Mouse (Mus musculus) liver, adult 2 months (tissue): ENCODE measurements around the gene Fgfr2. TPM values are rescaled to one million over a fixed set of nuclear protein-coding genes. Genes with fewer than 3 reads are reported as not detected.

Source experiments
- DNase-seq: peaks from one replicate; pipeline ENCODE4 v3.0.0-alpha.2; 2011; ENCODE audit warnings: low read depth, low spot score; ENCODE audit errors: extremely low read depth
- H3K27ac ChIP-seq: fragments of 200-500 bp; replicated peaks from 2 replicates; pipeline ENCODE4 v1.5.1; 2012; ENCODE audit warnings: low read depth, mild to moderate bottlenecking, control low read depth, inconsistent platforms, low read length; ENCODE audit not compliant: insufficient read depth
- H3K27me3 ChIP-seq: fragments of 200-500 bp; 2 replicates; pipeline ENCODE4 v1.6.1; 2012; ENCODE audit warnings: mild to moderate bottlenecking, moderate library complexity, low read length, inconsistent platforms; ENCODE audit not compliant: control insufficient read depth, insufficient read depth
- H3K36me3 ChIP-seq: fragments of 200-500 bp; 2 replicates; pipeline ENCODE4 v1.6.1; 2012; ENCODE audit warnings: low read length, inconsistent platforms; ENCODE audit not compliant: control insufficient read depth, insufficient read depth
- H3K4me1 ChIP-seq: fragments of 200-500 bp; 2 replicates; pipeline ENCODE4 v1.6.1; 2011; ENCODE audit warnings: low read length; ENCODE audit not compliant: control insufficient read depth, insufficient read depth
- H3K4me3 ChIP-seq: fragments of 200-500 bp; 2 replicates; pipeline ENCODE4 v1.5.1; 2011; ENCODE audit warnings: low read depth, mild to moderate bottlenecking, control low read depth, low read length, moderate library complexity; ENCODE audit not compliant: insufficient read depth
- H3K79me2 ChIP-seq: fragments of 200-500 bp; 2 replicates; pipeline ENCODE4 v1.6.1; 2012; ENCODE audit warnings: inconsistent platforms, mild to moderate bottlenecking, low read length, moderate library complexity; ENCODE audit not compliant: control insufficient read depth, insufficient read depth
- H3K9ac ChIP-seq: fragments of 200-500 bp; 2 replicates; pipeline ENCODE4 v1.6.1; 2012; ENCODE audit warnings: low read depth, mild to moderate bottlenecking, control low read depth, inconsistent platforms, low read length
- CTCF ChIP-seq: fragments of 200-500 bp; IDR thresholded peaks from 2 replicates; pipeline ENCODE4 v1.5.1; 2011; ENCODE audit warnings: low read depth, low read length, control low read depth
- POLR2A ChIP-seq: fragments of 200-500 bp; IDR thresholded peaks from 2 replicates; pipeline ENCODE4 v1.6.1; 2011; ENCODE audit warnings: low read length, control low read depth; ENCODE audit not compliant: insufficient read depth; ENCODE audit errors: extremely low read depth
- WGBS: fragments of 180-500 bp; shearing (Covaris S2); methylation state at CpG from one replicate; pipeline ENCODE4 v1.1.7; 2018; 5-methylcytosine and 5-hydroxymethylcytosine counted together
- polyA plus RNA-seq: library from polyadenylated mRNA; depleted of rRNA; stranded (reverse); fragments of >200 nt; gene quantifications from 2 replicates; pipeline ENCODE4 v1.2.3, GENCODE M21; 2012
- total RNA-seq: library from RNA; depleted of rRNA; stranded (reverse); fragments of >200 nt; gene quantifications from 2 replicates; pipeline ENCODE4 v1.2.3, GENCODE M21; 2014

Gene Fgfr2
- total and polyA plus RNA-seq, 2 experiments, result 16.7 to 35.2 TPM

DNA sequence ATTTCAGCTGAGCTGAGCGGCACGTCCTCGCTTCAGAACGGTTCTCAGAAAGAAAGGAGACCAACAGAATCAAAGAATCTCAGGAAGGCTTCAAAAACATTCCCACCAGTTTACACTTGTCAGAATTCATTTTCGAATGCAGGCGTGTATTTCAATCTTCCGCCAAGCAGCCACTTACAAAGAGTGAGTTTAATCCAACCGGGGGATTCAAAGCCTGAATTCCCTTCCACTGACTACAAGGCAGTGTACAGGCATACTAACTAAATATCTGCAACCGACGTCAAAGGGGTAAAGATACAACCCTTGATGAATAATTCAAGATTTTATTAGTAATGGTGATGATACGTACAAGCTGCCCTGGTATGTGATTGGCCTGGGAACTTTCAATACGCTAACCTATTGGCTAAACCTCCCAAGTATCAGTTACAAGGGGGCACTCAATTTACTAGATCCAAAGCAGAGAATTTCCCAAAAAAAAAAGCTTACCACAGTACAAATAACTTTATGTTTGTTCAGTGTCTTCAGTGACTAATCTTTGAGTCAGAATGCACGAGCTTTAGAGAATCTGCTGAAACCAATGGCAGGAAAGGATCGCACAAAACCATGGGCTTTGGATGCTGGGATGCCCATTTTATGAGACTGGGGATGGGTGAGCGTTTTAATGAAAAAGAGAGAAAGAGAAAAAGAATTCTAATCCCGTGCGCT, 2860.5 kb downstream of the Fgfr2 start:
- Histone ChIP-seq H3K4me1 (peaks cover 5% of the 10 kb centered on the region), H3K27me3 (no peaks in the 10 kb centered on the region), H3K79me2 (peaks cover 26% of the 10 kb centered on the region; the same call in 1 of the 2 replicates), H3K9ac (no peak overlapping the region), H3K27ac (no peak overlapping the region), H3K36me3 (no peaks in the 10 kb centered on the region), H3K4me3 (peak overlapping the region; percentile 13)
- no peak for TF ChIP-seq POLR2A
- no peak for DNase-seq
- WGBS, result 70% methylated on average over 17 of the region's 17 CpGs

DNA sequence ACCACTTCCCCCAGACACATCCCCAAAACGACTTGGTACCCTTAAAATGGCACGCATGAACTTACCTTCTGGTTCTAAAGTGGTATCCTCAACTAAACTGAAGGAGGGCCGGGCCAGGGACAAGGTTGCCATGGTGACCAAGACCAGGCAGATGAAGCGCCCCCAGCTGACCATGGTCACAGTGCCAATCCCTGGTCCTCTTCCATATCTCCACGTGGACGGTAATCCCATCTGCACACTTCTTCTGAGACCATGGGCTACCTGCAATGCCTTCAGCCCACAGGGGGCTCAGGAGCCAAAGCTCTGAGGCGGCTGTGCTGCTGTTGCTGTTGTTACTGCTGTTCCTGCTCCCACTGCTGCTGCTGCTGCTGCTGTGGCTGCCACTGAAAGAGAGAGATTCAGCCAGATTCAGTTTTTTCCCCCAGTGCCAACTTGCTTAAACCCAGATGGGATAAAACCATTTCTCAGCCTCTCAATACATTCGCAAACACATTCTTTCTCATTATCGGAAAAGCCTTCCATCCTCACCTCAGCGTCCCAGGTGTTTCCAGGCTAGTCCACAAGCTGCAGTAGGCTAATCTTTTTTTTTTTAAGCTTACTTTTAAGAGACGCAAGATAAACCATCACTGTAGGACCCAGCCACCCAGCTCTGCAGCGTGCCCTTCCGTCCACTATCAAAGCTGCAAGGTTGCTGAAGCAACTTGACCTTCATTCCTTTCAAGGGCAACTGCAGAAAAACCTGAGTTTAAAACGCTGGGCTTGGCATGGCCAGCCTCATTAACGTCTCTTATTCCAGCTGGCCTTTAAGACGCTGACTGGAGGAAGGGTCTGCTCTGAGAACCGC, 2861.2 kb downstream of the Fgfr2 start:
- TF ChIP-seq CTCF (no peak), POLR2A (no peak)
- Histone ChIP-seq H3K27me3 (no peaks in the 10 kb centered on the region), H3K79me2 (peaks cover 26% of the 10 kb centered on the region; the same call in 1 of the 2 replicates), H3K27ac (no peak overlapping the region), H3K4me3 (peak overlapping the region; percentile 25), H3K9ac (peak overlapping the region; percentile 28), H3K36me3 (no peaks in the 10 kb centered on the region), H3K4me1 (peaks cover 9% of the 10 kb centered on the region)
- no peak for DNase-seq
- 70% methylated on average over 17 of the region's 17 CpGs for WGBS

DNA sequence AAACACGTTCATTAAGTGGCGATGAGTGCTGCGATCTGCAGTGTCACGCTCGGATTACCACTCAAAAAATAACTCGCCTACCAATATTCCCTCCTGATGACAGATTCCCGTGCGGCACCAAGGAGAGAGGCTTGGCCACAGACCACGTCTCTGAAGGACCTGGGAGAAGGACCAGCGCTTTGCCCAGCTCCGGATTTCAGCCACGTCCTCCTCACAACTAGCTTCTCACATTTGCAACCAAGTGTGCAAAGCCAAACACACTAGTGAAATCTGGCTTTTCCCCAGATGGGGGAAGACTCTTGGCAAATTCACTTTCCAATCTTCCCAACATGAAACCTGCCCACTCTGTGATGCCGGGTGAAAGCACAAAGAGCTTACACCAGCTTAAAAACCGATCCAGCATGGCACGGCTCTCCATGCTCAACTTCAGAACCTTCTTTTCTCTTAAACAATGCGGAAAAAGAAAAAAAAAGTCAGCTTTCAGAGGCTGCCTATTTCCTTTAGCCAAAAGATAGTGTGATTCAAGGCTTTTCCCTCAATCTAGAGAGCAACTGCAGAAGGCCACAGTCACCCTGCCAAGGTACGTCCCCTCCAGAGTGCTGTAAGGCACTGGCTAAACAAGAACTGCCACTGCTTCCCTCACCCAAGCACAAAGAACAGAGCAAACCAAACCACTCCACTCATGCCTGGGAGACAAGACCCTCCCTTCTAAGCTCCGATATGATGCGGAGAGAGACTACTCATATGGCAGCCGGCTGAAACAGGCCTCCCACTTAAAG, 2862.1 kb downstream of the Fgfr2 start:
- TF ChIP-seq POLR2A (no peak), CTCF (no peak)
- H3K79me2 ChIP-seq, result peaks cover 26% of the 10 kb centered on the region; the same call in 1 of the 2 replicates
- no peaks in the 10 kb centered on the region for H3K27me3 ChIP-seq
- H3K4me1 ChIP-seq, result peaks cover 7% of the 10 kb centered on the region
- H3K4me3 ChIP-seq, result peak overlapping the region; percentile 25; the same call in 1 of the 2 replicates
- DNase-seq, result no peak
- WGBS, result 80% methylated on average over 20 of the region's 20 CpGs
- H3K9ac ChIP-seq, result peak overlapping the region; percentile 28
- H3K36me3 ChIP-seq, result no peaks in the 10 kb centered on the region
- H3K27ac ChIP-seq, result 0 out of 2 replicates have a peak overlapping the region, but pooled peaks have one; percentile 36

DNA sequence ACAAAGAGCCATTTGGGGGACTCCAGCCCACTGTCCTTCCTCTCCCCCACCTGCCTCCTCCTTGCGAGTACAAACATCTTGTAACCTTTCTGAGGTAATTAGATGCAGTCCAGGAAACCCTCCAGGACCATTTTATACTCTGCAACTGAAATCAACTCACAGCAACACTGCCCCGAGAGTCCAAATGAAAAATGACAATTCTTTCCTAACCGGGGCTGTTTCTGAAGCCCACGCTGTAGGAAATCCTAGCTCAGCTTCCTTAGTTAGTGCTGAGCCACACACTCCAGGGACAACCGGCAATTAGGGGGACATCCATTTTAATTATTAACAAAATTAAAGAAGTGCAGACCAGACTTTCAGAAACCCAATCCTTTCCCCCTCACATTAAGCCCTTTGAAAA, 2863.1 kb downstream of the Fgfr2 start:
- Histone ChIP-seq H3K79me2 (peaks cover 26% of the 10 kb centered on the region; the same call in 1 of the 2 replicates), H3K9ac (no peak overlapping the region; the same call in 1 of the 2 replicates), H3K4me1 (peaks cover 7% of the 10 kb centered on the region), H3K36me3 (no peaks in the 10 kb centered on the region), H3K27me3 (no peaks in the 10 kb centered on the region), H3K4me3 (no peak overlapping the region), H3K27ac (no peak overlapping the region)
- DNase-seq, result no peak
- TF ChIP-seq POLR2A (no peak), CTCF (no peak)
- 54% methylated on average over 5 of the region's 5 CpGs for WGBS

DNA sequence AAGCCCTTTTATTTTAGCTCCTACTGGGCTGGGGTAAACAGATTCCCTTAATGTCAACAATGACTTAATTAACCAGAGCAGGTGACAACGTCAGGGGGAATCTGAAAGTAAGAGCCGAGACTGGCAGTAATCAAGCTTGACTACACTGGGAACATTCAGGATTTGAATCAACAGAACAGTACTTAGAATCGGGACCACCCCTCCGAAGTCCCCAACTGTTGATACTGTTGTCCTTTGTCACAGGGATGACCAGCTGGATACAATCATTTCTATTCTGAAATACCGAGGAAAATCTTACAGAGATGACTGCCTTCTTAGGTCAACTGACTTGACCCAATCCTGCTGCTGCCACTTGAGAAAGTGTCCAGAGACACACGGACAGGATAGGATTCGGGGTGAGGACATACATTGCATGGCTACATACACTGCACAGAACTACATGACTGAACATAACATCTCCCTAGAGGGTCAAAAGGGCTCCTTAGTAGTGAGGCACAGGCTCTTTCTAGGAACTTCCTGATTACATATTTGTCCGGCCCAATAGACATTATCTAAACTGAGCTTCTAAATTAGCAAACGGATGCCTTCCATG, 2864.3 kb downstream of the Fgfr2 start:
- TF ChIP-seq POLR2A, result no peak
- TF ChIP-seq CTCF, result no peak
- Histone ChIP-seq H3K4me1 (peaks cover 7% of the 10 kb centered on the region), H3K79me2 (peaks cover 29% of the 10 kb centered on the region; the same call in 1 of the 2 replicates), H3K27me3 (no peaks in the 10 kb centered on the region), H3K27ac (no peak overlapping the region), H3K4me3 (no peak overlapping the region), H3K9ac (no peak overlapping the region), H3K36me3 (no peaks in the 10 kb centered on the region)
- WGBS, result 40% methylated on average over 9 of the region's 9 CpGs
- no peak for DNase-seq
